Mouse (Mus musculus): ENCODE data around the gene Haus4.

DNA sequence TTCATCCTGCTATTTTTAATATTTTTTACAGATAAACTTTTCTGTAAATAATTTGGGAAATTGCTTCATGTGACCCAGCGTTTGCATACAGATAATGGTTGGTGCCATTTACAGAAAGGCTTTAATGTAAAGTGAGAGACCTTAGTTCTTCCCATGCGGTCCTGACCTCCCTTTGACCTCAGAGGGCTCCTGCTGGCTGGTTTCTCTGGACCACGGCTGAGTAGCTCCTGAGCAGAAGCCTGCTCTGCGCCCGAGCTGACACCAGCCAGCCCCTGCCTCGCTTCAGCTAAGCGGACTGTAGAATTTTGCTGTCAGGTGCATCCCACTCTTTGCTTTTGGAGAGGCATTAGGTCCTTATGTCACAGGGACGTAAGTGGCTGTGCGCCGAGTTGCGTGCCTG is 13.6 kb downstream of the Haus4 start:
- TF ChIP-seq ZNF384 (IDR thresholded peaks at IDR 0.05; ENCODE audit: low read depth, low read length) (no peak), ZC3H11A (IDR thresholded peaks at IDR 0.05; ENCODE audit: borderline replicate concordance, low read depth, low read length) (no peak), CHD2 (IDR thresholded peaks at IDR 0.05; ENCODE audit: low read depth, low read length) (no peak)

Data from ES-E14 (cell line).